Comparison of ENCODE assay signal across 42 mouse cellular contexts in the genomic region with DNA sequence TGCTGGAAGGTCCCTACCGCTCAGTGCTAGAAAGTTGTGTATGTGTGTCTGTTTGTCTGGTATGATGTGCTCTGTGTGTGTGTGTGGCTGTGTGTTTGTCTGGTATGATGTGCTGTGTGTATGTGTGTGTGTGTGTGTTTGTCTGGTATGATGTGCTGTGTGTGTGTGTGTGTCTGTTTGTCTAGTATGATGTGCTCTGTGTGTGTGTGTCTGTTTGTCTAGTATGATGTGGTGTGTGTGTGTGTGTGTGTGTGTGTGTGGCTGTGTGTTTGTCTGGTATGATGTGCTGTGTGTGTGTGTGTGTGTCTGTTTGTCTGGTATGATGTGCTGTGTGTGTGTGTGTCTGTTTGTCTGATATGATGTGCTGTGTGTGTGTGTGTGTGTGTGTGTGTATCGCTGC. TPM values are rescaled to one million over a fixed set of nuclear protein-coding genes. Genes with fewer than 3 reads are reported as not detected.
"Had no signal": no experiment of that assay in that cellular context is flagged by ENCODE, and none has a peak within 500 bp of the region (broad histone marks: within the 10 kb centered on the region; RNA-seq: fewer than 3 reads in every experiment).

No protein-coding gene starts in this region.

- H3K9me3 ChIP-seq: heart, embryonic 12.5 days; heart, embryonic 13.5 days; heart, embryonic 15.5 days; hindbrain, embryonic 10.5 days; hindbrain, embryonic 12.5 days; hindbrain, embryonic 13.5 days; hindbrain, embryonic 15.5 days; intestine, embryonic 15.5 days; kidney, embryonic 15.5 days had no signal

- H3K4me2 ChIP-seq: heart, embryonic 12.5 days; heart, embryonic 13.5 days; heart, embryonic 15.5 days; hindbrain, embryonic 12.5 days; hindbrain, embryonic 13.5 days; hindbrain, embryonic 14.5 days; hindbrain, embryonic 15.5 days; intestine, embryonic 15.5 days; kidney, embryonic 15.5 days had no signal

- DNase-seq: heart, postnatal 10 days; heart, postnatal 14 days; heart, postnatal 36 days; heart, postnatal 4 days; kidney, adult 11 months; kidney, adult 18-20 months; kidney, adult 2 months; kidney, adult 8-10 months; kidney, adult 9 months; kidney, postnatal 10 days; kidney, postnatal 14 days; kidney, postnatal 25 days; kidney, postnatal 36 days; kidney, postnatal 4 days; layer of hippocampus, adult 9-11 months; layer of hippocampus, postnatal 36 days had no signal

- H3K9ac ChIP-seq: heart, embryonic 12.5 days; heart, embryonic 13.5 days; heart, embryonic 15.5 days; hindbrain, embryonic 12.5 days; hindbrain, embryonic 13.5 days; hindbrain, embryonic 14.5 days; hindbrain, embryonic 15.5 days; intestine, embryonic 15.5 days; kidney, embryonic 15.5 days had no signal

- H3K4me3 ChIP-seq: heart, embryonic 12.5 days; heart, embryonic 13.5 days; heart, embryonic 15.5 days; hindbrain, embryonic 10.5 days; hindbrain, embryonic 12.5 days; hindbrain, embryonic 13.5 days; hindbrain, embryonic 15.5 days; intestine, embryonic 15.5 days; kidney, embryonic 15.5 days; layer of hippocampus, adult 2 months; left cerebral cortex, adult 2 months had no signal

- H3K27ac ChIP-seq: heart, embryonic 13.5 days; heart, embryonic 15.5 days; hindbrain, embryonic 10.5 days; hindbrain, embryonic 12.5 days; hindbrain, embryonic 13.5 days; hindbrain, embryonic 14.5 days; hindbrain, embryonic 15.5 days; hindbrain, postnatal 0 days; intestine, embryonic 15.5 days; kidney, embryonic 15.5 days; kidney, postnatal 0 days; layer of hippocampus, adult 2 months; left cerebral cortex, adult 2 months had no signal

- H3K27me3 ChIP-seq: heart, embryonic 15.5 days; hindbrain, embryonic 12.5 days; hindbrain, embryonic 13.5 days; hindbrain, embryonic 15.5 days; intestine, embryonic 15.5 days; kidney, embryonic 15.5 days had no signal

- H3K4me1 ChIP-seq: heart, embryonic 12.5 days; heart, embryonic 13.5 days; heart, embryonic 15.5 days; hindbrain, embryonic 12.5 days; hindbrain, embryonic 13.5 days; hindbrain, embryonic 15.5 days; intestine, embryonic 15.5 days had no signal

- ATAC-seq: hindbrain, embryonic 16.5 days; hindbrain, postnatal 0 days; inflammation-experienced regulatory T-cells, adult 6 months; intestine, embryonic 15.5 days; intestine, embryonic 16.5 days; intestine, postnatal 0 days had no signal

RNA-seq across cellular contexts. Expression of gene Slc2a6, which starts 8.3 kb away (rescaled TPM):
- polyA plus RNA-seq: heart, embryonic 13.5 days had no signal

RNA-seq across cellular contexts. Expression of gene Adamts13, which starts 46.3 kb away (rescaled TPM):
- total RNA-seq: heart, postnatal 10 days; heart, postnatal 14 days; heart, postnatal 25 days; heart, postnatal 36 days; heart, postnatal 4 days; hematopoietic stem cell, adult 5-6 weeks; hindbrain, postnatal 0 days had no signal
- polyA plus RNA-seq: heart, embryonic 12.5 days; heart, embryonic 14.5 days; heart, embryonic 15.5 days; heart, embryonic 16.5 days; heart, postnatal 0 days; hindbrain, embryonic 10.5 days; hindbrain, embryonic 11.5 days; hindbrain, embryonic 12.5 days; hindbrain, embryonic 15.5 days; hindbrain, embryonic 16.5 days; hindbrain, postnatal 0 days; inflammation-experienced regulatory T-cells, adult 6 months; kidney, embryonic 16.5 days had no signal

RNA-seq across cellular contexts. Expression of gene Mymk, which starts 52.4 kb away (rescaled TPM):
- total RNA-seq: heart, postnatal 14 days; heart, postnatal 25 days; heart, postnatal 36 days; heart, postnatal 4 days; hematopoietic stem cell, adult 5-6 weeks; hindbrain, postnatal 0 days had no signal
- polyA plus RNA-seq: inflammation-experienced regulatory T-cells, adult 6 months; intestine, embryonic 14.5 days; intestine, postnatal 0 days; kidney, postnatal 0 days had no signal
